Comparison of ENCODE assay signal across 8 mouse cellular contexts in the genomic region with DNA sequence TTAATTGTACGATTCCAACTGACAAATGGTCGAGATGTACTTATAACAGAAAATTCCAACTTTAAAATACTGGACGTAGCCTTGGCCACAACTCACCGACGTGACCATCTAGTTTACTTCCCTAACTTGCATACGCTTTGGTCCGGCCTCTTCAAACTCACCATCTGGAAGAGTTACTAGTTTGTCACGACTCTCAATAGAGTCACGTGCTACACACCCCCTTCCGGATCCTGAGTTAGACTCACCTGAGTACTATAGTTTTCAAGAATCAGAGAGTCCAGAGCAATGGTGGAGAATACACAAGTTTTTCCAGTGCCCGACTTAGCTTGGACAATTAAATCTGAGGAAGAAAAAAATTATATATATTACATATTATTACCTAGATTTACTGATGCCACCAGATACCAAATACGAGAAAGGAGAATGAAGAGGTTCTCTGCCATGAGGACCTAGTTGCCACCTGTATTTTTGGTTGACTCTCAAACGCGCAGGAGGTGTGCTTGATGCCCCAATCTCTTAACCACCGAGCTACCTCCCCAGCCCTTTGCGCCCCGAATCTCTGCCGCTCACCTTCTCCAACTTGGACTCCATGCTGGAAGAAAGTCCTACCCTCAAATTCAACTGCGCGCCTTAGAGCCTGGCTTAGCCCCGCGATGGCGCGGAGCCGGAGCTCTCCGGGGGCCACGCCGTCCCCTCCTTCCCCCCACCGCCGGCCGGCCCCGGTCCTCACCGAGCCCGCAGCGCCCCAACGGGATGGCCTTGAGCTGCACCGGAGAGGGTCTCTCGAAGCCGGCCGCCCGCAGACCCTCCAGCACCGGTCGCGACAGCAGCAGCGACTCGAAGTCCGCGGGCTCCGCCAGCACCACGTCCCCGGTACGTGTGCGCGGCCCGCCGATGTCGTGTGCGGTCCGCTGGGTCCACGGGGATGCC. TPM values are rescaled to one million over a fixed set of nuclear protein-coding genes. Genes with fewer than 3 reads are reported as not detected.
DNase-seq lines count a peak whose midpoint lies in the region; ATAC-seq and TF ChIP-seq lines count a peak whose summit lies in the region.

No protein-coding gene starts in this region.

- H3K9me3 ChIP-seq in heart, embryonic 10.5 days, result no peaks in the 10 kb centered on the region
- no peaks in the 10 kb centered on the region for H3K9me3 ChIP-seq in limb, embryonic 11.5 days (ENCODE audit: control insufficient read depth, low read length)

- DNase-seq in heart, embryonic 10.5 days (ENCODE audit: low spot score), result peak; percentile 20
- DNase-seq in heart, adult 9 months (ENCODE audit: low spot score in 2 of 2), result no peak
- peak; percentile 28 for DNase-seq in CD4-positive, CD25-positive, alpha-beta regulatory T cell, adult 2 months (ENCODE audit: low read depth, low spot score)
- no peak for DNase-seq in limb, embryonic 11.5 days (ENCODE audit: low spot score)
- peak; percentile 27 for DNase-seq in splenic B cell, adult 2 months (ENCODE audit: low read depth, low spot score)
- no peak for DNase-seq in testis, postnatal 14 days (ENCODE audit: low spot score)
- no peak for DNase-seq in kidney, postnatal 10 days

- WGBS in heart, embryonic 10.5 days, result 9% methylated on average over 60 of the region's 60 CpGs
- 9% methylated on average over 60 of the region's 60 CpGs for WGBS in limb, embryonic 11.5 days

- H3K27me3 ChIP-seq in heart, embryonic 10.5 days (ENCODE audit: insufficient read depth, poor library complexity, severe bottlenecking), result no peaks in the 10 kb centered on the region
- H3K27me3 ChIP-seq in limb, embryonic 11.5 days (ENCODE audit: control insufficient read depth, insufficient read depth, low read length), result no peaks in the 10 kb centered on the region
- no peaks in the 10 kb centered on the region for H3K27me3 ChIP-seq in splenic B cell, adult 2 months (ENCODE audit: control insufficient read depth, insufficient read depth, low read length, poor library complexity, severe bottlenecking)

- peak; percentile 75; the same call in 1 of the 2 replicates for ATAC-seq in limb, embryonic 11.5 days (ENCODE audit: insufficient number of reproducible peaks, low FRiP score, low TSS enrichment, low read depth)

- H3K27ac ChIP-seq in heart, embryonic 10.5 days, result peak overlapping the region; percentile 95
- H3K27ac ChIP-seq in embryonic fibroblast, embryonic 13.5 days (ENCODE audit: insufficient read depth, low read length), result no peak overlapping the region
- peak overlapping the region; percentile 10; the same call in 1 of the 2 replicates for H3K27ac ChIP-seq in limb, embryonic 11.5 days (replicated peaks; ENCODE audit: low read depth, low read length)

- H3K36me3 ChIP-seq in heart, embryonic 10.5 days, result peaks cover 26% of the 10 kb centered on the region
- H3K36me3 ChIP-seq in limb, embryonic 11.5 days (ENCODE audit: control insufficient read depth, insufficient read depth, low read length), result peaks cover under 1% of the 10 kb centered on the region; the same call in 1 of the 2 replicates
- peaks cover 5% of the 10 kb centered on the region; the same call in 1 of the 2 replicates for H3K36me3 ChIP-seq in splenic B cell, adult 2 months (ENCODE audit: control insufficient read depth, insufficient read depth, low read length, poor library complexity, severe bottlenecking)

- H3K9ac ChIP-seq in limb, embryonic 11.5 days (ENCODE audit: low read length), result peak overlapping the region; percentile 93

- no peak for TF ChIP-seq POLR2A in embryonic fibroblast, embryonic 13.5 days (IDR thresholded peaks at IDR 0.05; ENCODE audit: low read depth, low read length)

- H3K4me2 ChIP-seq in limb, embryonic 11.5 days (ENCODE audit: low read depth, severe bottlenecking), result peak overlapping the region; percentile 61

- peaks cover 10% of the 10 kb centered on the region for H3K4me1 ChIP-seq in heart, embryonic 10.5 days
- no peaks in the 10 kb centered on the region for H3K4me1 ChIP-seq in embryonic fibroblast, embryonic 13.5 days (ENCODE audit: control insufficient read depth, insufficient read depth, low read length)
- no peaks in the 10 kb centered on the region for H3K4me1 ChIP-seq in limb, embryonic 11.5 days (ENCODE audit: control insufficient read depth, insufficient read depth, low read length)

- TF ChIP-seq CTCF in embryonic fibroblast, embryonic 13.5 days (IDR thresholded peaks at IDR 0.05; ENCODE audit: borderline replicate concordance, insufficient read depth, low read length), result no peak

- peak overlapping the region; percentile 96 for H3K4me3 ChIP-seq in heart, embryonic 10.5 days
- peak overlapping the region; percentile 99 for H3K4me3 ChIP-seq in embryonic fibroblast, embryonic 13.5 days (ENCODE audit: insufficient read depth, low read length)
- peak overlapping the region; percentile 98 for H3K4me3 ChIP-seq in limb, embryonic 11.5 days (ENCODE audit: low read depth, low read length)

RNA-seq across cellular contexts. Expression of a gene that starts 0.7 kb away (rescaled TPM):
- polyA plus RNA-seq in heart, embryonic 10.5 days (2016; fragmentation: Nextera tagmentation; extraction: Ambion mirVana), result 30.5 and 37.2 TPM in 2 replicates
- 15.6 and 19.6 TPM in 2 replicates for polyA plus RNA-seq in embryonic fibroblast, embryonic 13.5 days (2011; ENCODE audit: insufficient read length, low read depth, missing spikeins)
- polyA plus RNA-seq in limb, embryonic 11.5 days (2014; fragmentation: Nextera tagmentation; extraction: Ambion mirVana), result 47.8 and 48.3 TPM in 2 replicates

RNA-seq across cellular contexts. Expression of a gene that starts 17.7 kb away (rescaled TPM):
- polyA plus RNA-seq in heart, embryonic 10.5 days (2016; fragmentation: Nextera tagmentation; extraction: Ambion mirVana), result 1.5 and 2.4 TPM in 2 replicates
- polyA plus RNA-seq in embryonic fibroblast, embryonic 13.5 days (2011; ENCODE audit: insufficient read length, low read depth, missing spikeins), result 11.2 and 14.5 TPM in 2 replicates
- 0.33 and 0.51 TPM in 2 replicates for polyA plus RNA-seq in limb, embryonic 11.5 days (2014; fragmentation: Nextera tagmentation; extraction: Ambion mirVana)

Comparison
In these comparisons a context has a peak if more than half of its experiments do, and no peak if none do; other contexts are left out.
1. DNase-seq: peak in heart, embryonic 10.5 days (single experiment), CD4-positive, CD25-positive, alpha-beta regulatory T cell, adult 2 months (single experiment) and splenic B cell, adult 2 months (single experiment); none in heart, adult 9 months (0 of 2), limb, embryonic 11.5 days (single experiment), testis, postnatal 14 days (single experiment) and kidney, postnatal 10 days (single experiment).
2. Peak in every context shown above with its lines, with median percentiles within 50 percentile points of each other: H3K4me3 ChIP-seq.